Comparison of ENCODE assay signal across 14 mouse cellular contexts in genomic region chr15:96113091-96113490, GRCm38 (mm10).
"Had no signal": no experiment of that assay in that cellular context is flagged by ENCODE, and none has a peak within 500 bp of the region (broad histone marks: within the 10 kb centered on the region; RNA-seq: fewer than 3 reads in every experiment).

No protein-coding gene starts in this region.

- H3K27ac ChIP-seq: midbrain, embryonic 10.5 days; midbrain, embryonic 13.5 days; midbrain, embryonic 15.5 days; neural tube, embryonic 12.5 days; stomach, embryonic 15.5 days; stomach, postnatal 0 days had no signal

- H3K27me3 ChIP-seq: midbrain, embryonic 13.5 days; midbrain, embryonic 15.5 days; neural tube, embryonic 12.5 days; stomach, embryonic 15.5 days had no signal

- H3K4me2 ChIP-seq: lung, embryonic 14.5 days; midbrain, embryonic 13.5 days; midbrain, embryonic 15.5 days; neural tube, embryonic 12.5 days; stomach, embryonic 15.5 days had no signal

- H3K36me3 ChIP-seq: midbrain, embryonic 10.5 days; midbrain, embryonic 13.5 days; midbrain, embryonic 15.5 days; neural tube, embryonic 12.5 days; stomach, embryonic 15.5 days had no signal

- H3K9me3 ChIP-seq: midbrain, embryonic 10.5 days; midbrain, embryonic 15.5 days; neural tube, embryonic 12.5 days; stomach, embryonic 15.5 days had no signal

- ATAC-seq: midbrain, embryonic 13.5 days; midbrain, embryonic 15.5 days had no signal

- H3K9ac ChIP-seq: lung, embryonic 14.5 days; midbrain, embryonic 13.5 days; midbrain, embryonic 15.5 days; neural tube, embryonic 12.5 days; stomach, embryonic 15.5 days had no signal

- H3K4me3 ChIP-seq: midbrain, embryonic 10.5 days; midbrain, embryonic 13.5 days; midbrain, embryonic 15.5 days; neural tube, embryonic 12.5 days; stomach, embryonic 15.5 days had no signal

- H3K4me1 ChIP-seq: midbrain, embryonic 10.5 days; midbrain, embryonic 13.5 days; neural tube, embryonic 12.5 days; stomach, embryonic 15.5 days had no signal

- DNase-seq: lung, adult 18-20 months; lung, embryonic 14.5 days; lung, postnatal 10 days; lung, postnatal 4 days; right cerebral cortex, postnatal 14 days; thymus, adult 2 months; thymus, postnatal 25 days; thymus, postnatal 4 days had no signal
